Mouse (Mus musculus) heart, embryonic 14.5 days (tissue): Measurements from ENCODE around the gene Hemgn. TPM values are rescaled to one million over a fixed set of nuclear protein-coding genes. Genes with fewer than 3 reads are reported as not detected.

Experiments
- ATAC-seq: fragments of 200-750 bp; cut with Nextera tagmentation; 2 replicates; pipeline ENCODE4 v1.8.0; 2017; ENCODE audit warnings: low read depth, moderate TSS enrichment; ENCODE audit not compliant: insufficient number of reproducible peaks, insufficient read depth, low FRiP score
- H3K27ac ChIP-seq, 2 experiments: fragments of 200-500 bp in 1 of 2; fragments of 300-500 bp in 1 of 2; sonication (generic) in 1 of 2; replicated peaks in 1 of 2; 2 replicates each; pipeline ENCODE4 v1.5.1; 2012 to 2014; ENCODE audit warnings: low read depth in 2 of 2, low read length in 2 of 2, control low read depth in 1 of 2, mild to moderate bottlenecking in 1 of 2, mixed read lengths in 1 of 2; ENCODE audit not compliant: control insufficient read depth in 1 of 2, insufficient read depth in 1 of 2
- H3K27me3 ChIP-seq: fragments of 300-500 bp; sonication (generic); 2 replicates; pipeline ENCODE4 v1.6.1; 2014; ENCODE audit warnings: mild to moderate bottlenecking, low read length, control low read depth; ENCODE audit not compliant: control insufficient read depth, insufficient read depth
- H3K36me3 ChIP-seq: fragments of 300-500 bp; sonication (generic); 2 replicates; pipeline ENCODE4 v1.6.1; 2014; ENCODE audit warnings: mild to moderate bottlenecking, control low read depth, low read length, mixed read lengths; ENCODE audit not compliant: control insufficient read depth, insufficient read depth
- H3K4me1 ChIP-seq, 2 experiments: fragments of 200-500 bp in 1 of 2; fragments of 300-500 bp in 1 of 2; sonication (generic) in 1 of 2; 2 replicates each; pipeline ENCODE4 v1.6.1; 2012 to 2014; ENCODE audit warnings: low read length in 2 of 2, control low read depth in 1 of 2, mixed read lengths in 1 of 2; ENCODE audit not compliant: control insufficient read depth in 2 of 2, insufficient read depth in 2 of 2
- H3K4me2 ChIP-seq: fragments of 300-500 bp; sonication (generic); 2 replicates; pipeline ENCODE4 v1.6.1; 2014; ENCODE audit warnings: mild to moderate bottlenecking, low read length
- H3K4me3 ChIP-seq, 2 experiments: fragments of 200-500 bp in 1 of 2; fragments of 300-500 bp in 1 of 2; sonication (generic) in 1 of 2; 2 replicates each; pipeline ENCODE4 v1.5.1; 2012 to 2014; ENCODE audit warnings: low read length in 2 of 2, mild to moderate bottlenecking in 2 of 2, control low read depth in 1 of 2, low read depth in 1 of 2, moderate library complexity in 1 of 2; ENCODE audit not compliant: control insufficient read depth in 1 of 2, insufficient read depth in 1 of 2
- H3K9ac ChIP-seq: fragments of 300-500 bp; sonication (generic); 2 replicates; pipeline ENCODE4 v1.6.1; 2014; ENCODE audit warnings: mild to moderate bottlenecking, low read length
- H3K9me3 ChIP-seq: fragments of 300-500 bp; sonication (generic); 2 replicates; pipeline ENCODE4 v1.6.1; 2016; ENCODE audit warnings: low read length, control low read depth; ENCODE audit not compliant: control insufficient read depth
- WGBS: fragments of 180-500 bp; shearing (Covaris S2); extraction: QIAGEN DNeasy Blood & Tissue Kit; methylation state at CpG from one replicate; pipeline ENCODE4 v1.1.7; 2014; 5-methylcytosine and 5-hydroxymethylcytosine counted together
- polyA plus RNA-seq: library from polyadenylated mRNA; unstranded; fragments of >200 nt; fragmentation: Nextera tagmentation; extraction: Ambion mirVana; gene quantifications from 2 replicates; pipeline ENCODE4 v1.2.1, GENCODE M21; 2014

The Hemgn gene
- polyA plus RNA-seq, 1 experiment from 2014 or later: 0.50 TPM

GRCm38 (mm10) chr4:46389612-46390341, 23.5 kb downstream of the Hemgn start:
- 2% methylated on average over 24 of the region's 24 CpGs for WGBS
- Histone ChIP-seq H3K4me2 (peak overlapping the region; percentile 70), H3K4me1 (0 out of 4 replicates have a peak, but pooled peaks cover 0 to 3% of the 10 kb centered on the region in 2 experiments), H3K27me3 (no peaks in the 10 kb centered on the region), H3K4me3 (peak overlapping the region; percentile 66 to 87), H3K9ac (peak overlapping the region; percentile 90), H3K9me3 (no peaks in the 10 kb centered on the region), H3K36me3 (peaks cover 29% of the 10 kb centered on the region), H3K27ac (peak overlapping the region; percentile 92 to 97)
- no peak for ATAC-seq

- H3K36me3 ChIP-seq: peaks cover 36% of the 10 kb centered on the region
- no peaks in the 10 kb centered on the region for H3K9me3 ChIP-seq
- H3K27ac ChIP-seq: peak within 1 kb of the TSS; percentile 92 to 97
- H3K4me1 ChIP-seq: 0 out of 4 replicates have a peak, but pooled peaks cover 0 to 3% of the 10 kb centered on the region in 2 experiments
- peak; percentile 92 for ATAC-seq
- peak within 1 kb of the TSS; percentile 70 for H3K4me2 ChIP-seq
- peak within 1 kb of the TSS; percentile 66 to 87 for H3K4me3 ChIP-seq
- under 1% methylated on average over 56 of the region's 56 CpGs for WGBS
- no peaks in the 10 kb centered on the region for H3K27me3 ChIP-seq
- peak within 1 kb of the TSS; percentile 90 for H3K9ac ChIP-seq
Measured at GRCm38 (mm10) chr4:46389013-46389611, 24.2 kb downstream of the Hemgn start, which contains the start of gene Trmo. Trmo (minus strand) TSS chr4:46389437.

- Histone ChIP-seq H3K36me3 (peaks cover 42% of the 10 kb centered on the region), H3K27me3 (no peaks in the 10 kb centered on the region), H3K9me3 (no peaks in the 10 kb centered on the region), H3K4me3 (peak overlapping the region; percentile 66 to 87; a peak in 3 of 4 replicates), H3K4me1 (0 out of 4 replicates have a peak, but pooled peaks cover 0 to 3% of the 10 kb centered on the region in 2 experiments), H3K9ac (peak overlapping the region; percentile 90), H3K27ac (no peak overlapping the region), H3K4me2 (peak overlapping the region; percentile 70)
- WGBS: 26% methylated on average over 5 of the region's 5 CpGs
- ATAC-seq: no peak
Measured at GRCm38 (mm10) chr4:46388556-46388955, 24.8 kb downstream of the Hemgn start.

- Histone ChIP-seq H3K27ac (no peak overlapping the region), H3K4me2 (peak overlapping the region; percentile 80), H3K36me3 (peaks cover 38% of the 10 kb centered on the region), H3K27me3 (no peaks in the 10 kb centered on the region), H3K4me1 (peaks cover 6 to 19% of the 10 kb centered on the region in 2 experiments), H3K9me3 (no peaks in the 10 kb centered on the region), H3K9ac (peak overlapping the region; percentile 65; the same call in 1 of the 2 replicates), H3K4me3 (peak overlapping the region; percentile 21 to 36)
- ATAC-seq: peak; percentile 22; the same call in 1 of the 2 replicates
- WGBS: 18% methylated on average over 22 of the region's 22 CpGs
Measured at GRCm38 (mm10) chr4:46374869-46375368, 38.4 kb downstream of the Hemgn start.

- no peak overlapping the region for H3K27ac ChIP-seq
- peak overlapping the region; percentile 65; the same call in 1 of the 2 replicates for H3K9ac ChIP-seq
- ATAC-seq: no peak
- H3K27me3 ChIP-seq: no peaks in the 10 kb centered on the region
- peaks cover 33% of the 10 kb centered on the region for H3K36me3 ChIP-seq
- H3K9me3 ChIP-seq: no peaks in the 10 kb centered on the region
- 53% methylated on average over 6 of the region's 6 CpGs for WGBS
- peaks cover 6 to 19% of the 10 kb centered on the region in 2 experiments for H3K4me1 ChIP-seq
- peak overlapping the region; percentile 21 to 36 for H3K4me3 ChIP-seq
- peak overlapping the region; percentile 80 for H3K4me2 ChIP-seq
Measured at GRCm38 (mm10) chr4:46374455-46374854, 38.9 kb downstream of the Hemgn start.

GRCm38 (mm10) chr4:46371030-46371429, 42.3 kb downstream of the Hemgn start:
- peak; percentile 72 for ATAC-seq
- Histone ChIP-seq H3K4me2 (peak overlapping the region; percentile 62), H3K4me3 (peak overlapping the region in 1 of 2 experiments; percentile 26; a peak in 2 of 4 replicates), H3K36me3 (peaks cover under 1% of the 10 kb centered on the region; the same call in 1 of the 2 replicates), H3K4me1 (peaks cover 6 to 24% of the 10 kb centered on the region in 2 experiments), H3K9ac (no peak overlapping the region), H3K27me3 (peaks cover 9% of the 10 kb centered on the region; the same call in 1 of the 2 replicates), H3K9me3 (0 out of 2 replicates have a peak, but pooled peaks cover 2% of the 10 kb centered on the region), H3K27ac (no peak overlapping the region)
- WGBS: 0% methylated on average over 19 of the region's 19 CpGs

- no peak for ATAC-seq
- 22% methylated on average over 6 of the region's 6 CpGs for WGBS
- Histone ChIP-seq H3K9me3 (0 out of 2 replicates have a peak, but pooled peaks cover 2% of the 10 kb centered on the region), H3K9ac (no peak overlapping the region), H3K27me3 (peaks cover 10% of the 10 kb centered on the region; the same call in 1 of the 2 replicates), H3K4me1 (peaks cover 6 to 24% of the 10 kb centered on the region in 2 experiments), H3K4me3 (no peak overlapping the region), H3K27ac (no peak overlapping the region), H3K4me2 (peak overlapping the region; percentile 62; the same call in 1 of the 2 replicates), H3K36me3 (no peaks in the 10 kb centered on the region)
Measured at GRCm38 (mm10) chr4:46370406-46370805, 42.9 kb downstream of the Hemgn start.
